Mouse (Mus musculus) MN1 (cell line): Measurements from ENCODE around the gene Itk.

Source experiments
- DNase-seq: peaks from one replicate; pipeline ENCODE4 v3.0.0-alpha.2; 2016; ENCODE audit warnings: low spot score

Itk gene

GRCm38 (mm10) chr11:46392890-46393289, 3.6 kb upstream of the Itk start:
- no peak for DNase-seq

DNA sequence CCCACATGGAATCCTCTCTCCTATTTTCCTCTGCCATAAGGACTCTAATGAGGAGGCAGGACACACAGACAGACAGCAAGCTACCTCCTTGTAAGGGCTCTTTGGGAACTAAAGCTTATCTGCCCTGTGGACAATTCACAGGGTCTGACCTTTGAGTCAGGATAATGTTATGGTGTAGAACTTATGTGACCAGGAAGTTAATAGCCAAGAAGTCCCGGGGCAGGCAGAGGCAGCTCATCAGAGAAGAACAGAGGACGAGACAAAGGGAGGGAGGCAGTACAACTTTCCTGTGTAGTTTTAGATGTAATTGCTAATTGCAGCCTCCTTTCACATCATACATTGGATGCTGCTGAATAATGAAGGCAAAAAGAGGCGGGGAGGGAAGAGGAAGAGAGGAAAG, 1.3 kb upstream of the Itk start:
- no peak for DNase-seq

DNA sequence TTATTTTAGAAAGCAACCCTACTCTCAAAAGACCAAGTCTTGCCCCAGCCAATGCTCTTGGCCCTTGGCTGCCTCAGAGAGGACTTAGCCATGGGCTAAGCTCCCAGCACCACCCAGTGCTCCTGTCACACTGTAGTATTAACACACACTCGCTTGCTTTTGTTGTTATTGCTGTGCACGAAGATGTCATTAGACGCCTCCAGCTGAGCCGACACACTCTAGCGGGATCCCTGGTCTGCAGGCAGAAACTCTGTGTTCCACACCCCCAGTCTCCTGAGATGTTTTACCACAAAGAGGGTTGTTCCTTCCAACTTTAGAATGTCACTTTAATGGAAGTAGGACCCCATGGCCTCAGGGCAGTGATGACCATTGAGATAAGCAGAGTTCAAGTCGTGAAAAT, 877 bp downstream of the Itk start:
- DNase-seq, result no peak

- no peak for DNase-seq
Measured at GRCm38 (mm10) chr11:46387061-46387460, 2.3 kb downstream of the Itk start.

- no peak for DNase-seq
Measured at GRCm38 (mm10) chr11:46386556-46386955, 2.8 kb downstream of the Itk start.

GRCm38 (mm10) chr11:46384925-46385324, 4.4 kb downstream of the Itk start:
- no peak for DNase-seq

- DNase-seq, result no peak
Measured at GRCm38 (mm10) chr11:46382466-46382865, 6.8 kb downstream of the Itk start.

DNA sequence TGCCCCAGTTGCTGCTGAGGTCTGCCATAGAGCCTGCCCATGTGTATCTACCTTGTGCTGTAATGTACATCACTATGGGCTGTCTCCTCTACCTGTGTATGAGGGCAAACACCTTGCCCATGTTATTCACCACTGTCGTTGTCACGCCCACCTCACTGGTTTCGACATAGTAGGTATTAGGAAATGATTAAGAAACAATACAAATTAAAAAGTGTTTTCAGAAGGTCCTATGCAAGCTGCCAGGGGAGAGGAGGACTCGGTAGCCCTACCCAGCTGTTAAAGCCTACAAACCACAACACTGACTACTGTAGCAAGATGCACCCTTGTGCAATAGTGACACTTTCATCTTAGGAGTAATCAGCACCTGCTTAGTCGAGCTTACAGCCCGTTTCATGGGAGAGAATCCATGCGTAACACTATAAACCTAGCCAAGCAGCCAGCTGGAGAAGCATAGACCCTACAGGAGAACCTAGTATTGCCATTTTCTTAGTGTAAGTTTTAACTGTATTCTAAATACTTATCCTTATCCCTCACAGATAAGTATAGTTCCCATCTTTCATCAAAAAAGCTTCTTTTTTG, 9.1 kb downstream of the Itk start:
- no peak for DNase-seq

- DNase-seq, result no peak
Measured at GRCm38 (mm10) chr11:46377819-46378782, 11.2 kb downstream of the Itk start.

DNA sequence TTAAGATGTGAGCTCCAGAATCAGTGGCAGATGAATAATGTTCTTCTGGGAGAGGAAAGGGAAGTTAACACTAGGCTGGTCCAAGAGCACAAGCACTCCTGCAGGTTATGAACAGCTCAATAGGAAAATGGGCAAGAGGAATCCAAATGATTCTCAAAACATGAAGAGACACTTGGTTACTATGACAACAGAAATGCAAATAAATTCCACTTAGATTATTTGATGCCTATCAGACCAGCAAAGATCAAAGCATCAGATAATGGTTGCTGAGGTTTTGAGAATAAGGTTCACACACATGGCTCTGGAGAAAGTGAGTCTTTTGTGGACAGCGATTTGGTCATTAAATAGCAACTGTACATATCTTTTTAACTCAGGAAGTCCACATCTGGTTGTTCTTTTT, 12.0 kb downstream of the Itk start:
- DNase-seq, result no peak

DNA sequence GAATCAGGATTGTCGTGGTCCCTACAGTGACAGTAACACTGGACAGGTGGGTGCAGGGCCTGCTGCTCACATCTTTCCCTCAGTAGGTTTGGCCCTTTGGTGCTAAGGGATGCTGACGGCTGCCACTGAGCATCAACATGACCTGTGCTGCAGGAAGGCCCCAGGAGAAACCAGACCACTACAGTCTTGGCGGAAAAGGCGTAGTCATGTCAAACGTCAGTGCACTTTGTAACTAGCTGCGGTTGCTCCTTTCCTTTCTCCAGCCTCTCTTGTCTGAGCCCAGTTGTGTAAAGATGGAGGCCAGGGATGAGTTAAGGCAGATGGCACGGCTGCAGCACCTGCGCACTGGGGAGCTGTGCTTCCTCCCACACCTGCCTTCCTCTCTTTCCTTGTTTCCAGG, 14.3 kb downstream of the Itk start:
- DNase-seq, result no peak

DNA sequence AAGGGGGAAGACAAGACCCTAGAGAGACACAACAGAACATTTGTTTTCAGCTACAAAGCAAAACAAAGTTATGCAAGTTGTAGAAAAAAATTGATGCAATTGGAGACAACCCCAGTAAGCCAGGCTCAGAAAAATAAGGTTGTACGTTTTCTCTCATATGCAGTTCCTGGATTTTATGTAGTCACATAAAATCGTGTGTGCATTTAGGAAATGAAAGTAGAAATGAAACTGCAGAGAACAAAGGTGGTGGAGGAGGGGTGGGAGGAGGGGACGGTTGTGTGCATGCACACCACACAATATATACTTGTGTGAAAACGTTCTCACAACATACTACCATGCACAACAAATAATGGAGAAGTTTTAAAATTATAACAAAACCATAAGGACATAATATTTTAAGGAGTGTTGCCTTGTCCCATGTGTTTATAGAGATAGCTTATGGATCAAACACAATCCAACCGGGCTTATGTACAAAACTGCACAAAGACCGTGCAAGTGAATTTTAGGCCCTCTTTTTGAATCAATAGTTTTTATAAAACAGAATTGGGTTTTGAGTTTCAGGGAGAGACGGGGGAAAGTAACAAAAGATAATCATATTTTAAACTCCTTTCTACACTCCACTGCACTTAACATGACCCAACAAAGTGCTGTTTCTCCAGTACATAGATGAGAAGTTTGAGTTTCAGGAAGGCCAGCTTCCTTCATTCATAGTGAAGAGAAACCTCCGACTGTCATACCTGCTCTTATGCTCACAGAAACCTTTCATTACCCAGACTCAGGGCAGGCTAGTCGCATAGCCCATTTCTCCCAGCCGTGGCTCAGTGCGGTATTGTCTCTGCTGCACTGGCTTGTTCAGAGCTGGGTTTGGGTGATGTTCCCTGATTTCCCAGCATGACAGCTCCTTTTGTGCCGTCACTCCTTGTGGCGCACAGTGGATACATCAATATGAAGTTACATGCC, 16.0 kb downstream of the Itk start:
- no peak for DNase-seq

GRCm38 (mm10) chr11:46372331-46372953, 16.9 kb downstream of the Itk start:
- no peak for DNase-seq

DNA sequence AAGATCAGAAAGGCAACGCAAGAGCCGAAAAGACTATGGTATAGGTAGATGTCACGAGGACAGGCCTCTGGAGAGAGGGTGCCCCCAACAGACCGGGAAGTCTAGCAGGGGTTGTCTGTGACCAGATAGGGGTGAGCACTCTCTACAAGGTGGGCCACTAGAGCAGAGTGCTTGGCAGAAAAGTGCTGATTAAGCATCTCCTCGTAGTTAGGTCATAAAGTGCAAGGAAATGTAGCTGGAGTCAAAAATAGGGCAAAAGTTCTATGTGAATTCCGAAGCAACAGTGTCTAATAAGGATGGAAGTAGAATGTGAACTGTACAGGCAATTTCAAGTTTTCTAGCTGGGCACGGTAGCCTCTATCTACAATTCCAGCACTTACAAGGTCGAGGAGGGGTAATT, 18.1 kb downstream of the Itk start:
- no peak for DNase-seq

DNA sequence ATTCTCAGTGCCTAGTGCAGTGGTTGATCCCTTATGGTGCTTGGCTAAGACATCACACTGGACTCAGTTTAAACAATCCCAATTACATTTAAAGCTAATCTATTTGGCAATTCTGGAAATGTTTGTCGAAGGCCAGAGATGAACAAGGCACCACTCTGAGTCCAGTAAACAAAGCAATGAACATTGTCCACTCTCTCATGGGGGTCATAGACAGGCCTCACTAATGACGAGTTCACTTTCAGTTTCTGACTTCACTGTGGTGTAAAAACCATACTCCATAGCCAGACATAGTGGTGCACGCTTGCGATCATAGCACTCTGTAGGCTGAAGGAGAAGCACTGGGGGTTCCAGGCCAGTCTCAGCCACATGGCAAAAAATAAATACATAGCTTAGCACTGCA, 18.9 kb downstream of the Itk start:
- no peak for DNase-seq

DNA sequence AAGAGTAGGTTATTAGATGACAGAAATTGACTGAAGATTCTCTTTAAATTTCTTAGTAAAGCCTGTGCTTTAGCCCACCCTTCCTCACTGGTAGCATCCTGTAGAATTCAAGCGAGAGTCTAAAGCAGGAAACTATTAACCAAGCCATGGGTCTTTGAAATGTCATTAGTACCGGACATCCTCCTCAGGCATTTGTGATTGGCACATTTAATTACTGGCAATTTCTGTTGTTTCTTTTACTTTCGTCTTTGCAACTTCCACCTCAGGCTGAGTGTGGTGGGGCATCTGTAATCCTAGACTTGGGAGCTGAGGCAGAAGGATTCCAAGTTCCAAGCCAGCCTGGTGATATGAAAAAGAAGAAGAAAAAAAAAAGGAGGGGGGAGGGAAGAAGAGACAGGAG, 23.0 kb downstream of the Itk start:
- DNase-seq, result no peak

GRCm38 (mm10) chr11:46365744-46366143, 23.6 kb downstream of the Itk start:
- DNase-seq, result no peak

DNA sequence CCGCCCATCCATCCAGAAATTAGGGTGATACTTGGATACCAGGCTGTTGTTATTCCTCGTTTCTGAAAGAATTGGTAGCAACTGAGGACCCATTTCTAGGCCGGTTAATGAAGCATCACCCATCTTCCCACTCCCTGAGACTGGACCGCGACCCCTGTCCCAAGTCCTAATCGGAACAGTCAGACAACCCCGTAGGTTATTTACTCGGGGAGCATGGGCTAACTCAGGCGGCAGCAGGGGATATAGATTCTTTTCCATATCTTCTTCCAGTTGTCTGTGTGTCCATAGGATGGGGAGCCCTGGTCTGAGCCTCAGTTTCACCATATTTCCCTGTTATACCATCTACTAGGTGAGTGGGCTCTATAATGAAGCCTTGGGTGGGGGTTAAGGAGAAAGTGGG, 25.5 kb downstream of the Itk start:
- no peak for DNase-seq

DNA sequence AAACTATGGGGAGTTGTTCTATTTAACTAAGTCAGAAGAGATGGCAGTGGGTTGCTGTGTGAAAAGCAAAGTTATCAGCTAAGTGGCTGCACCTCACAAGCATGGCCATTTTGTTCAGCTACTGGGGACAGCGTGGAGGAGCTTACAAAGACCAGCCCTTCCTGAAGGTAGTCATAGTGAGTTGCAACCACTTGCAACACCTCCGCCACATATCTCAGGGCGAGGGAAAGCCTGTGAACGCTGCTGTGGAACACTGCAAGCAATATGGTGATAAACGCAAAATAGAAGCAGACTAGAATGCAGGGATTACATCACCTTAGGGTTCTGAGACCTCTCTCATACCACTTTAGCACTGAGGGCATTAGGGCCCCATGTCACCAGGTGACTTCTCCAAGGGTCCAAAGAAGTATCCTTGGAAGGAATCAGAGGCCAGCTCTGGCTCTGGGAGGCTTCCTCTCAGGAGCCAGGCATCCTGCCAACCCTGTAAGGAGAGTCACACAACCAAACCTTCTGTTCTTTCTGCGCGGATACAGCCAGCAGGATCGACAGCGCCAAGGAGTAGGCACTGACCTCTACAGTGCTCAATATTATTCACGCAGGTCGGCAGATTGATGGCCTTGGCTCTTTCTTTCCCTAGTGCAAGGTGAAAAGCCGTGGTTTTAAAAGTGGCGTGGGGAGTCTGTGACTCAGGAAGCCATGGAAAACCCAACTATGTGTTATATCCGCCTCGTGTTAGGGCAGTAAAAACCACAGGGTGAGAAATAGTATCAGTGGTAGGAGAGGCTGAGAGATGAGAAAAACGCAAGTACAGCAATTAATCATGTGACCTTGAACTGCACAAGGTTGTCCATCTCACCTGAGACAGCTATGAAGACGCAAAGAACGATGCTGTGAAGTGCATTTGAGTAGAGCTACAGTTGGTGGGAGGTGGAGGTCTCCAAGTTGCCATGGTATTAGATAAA, 27.0 kb downstream of the Itk start:
- DNase-seq, result no peak

- no peak for DNase-seq
Measured at GRCm38 (mm10) chr11:46360991-46361665, 28.2 kb downstream of the Itk start.
